Comparison of ENCODE assay signal across 14 mouse cellular contexts in genomic region chr7:102345893-102346292, GRCm38 (mm10).
A peak's percentile ranks its signal among the peaks of the same experiment; 100 is the strongest.
DNase-seq lines count a peak whose midpoint lies in the region; ATAC-seq and TF ChIP-seq lines count a peak whose summit lies in the region.
"Had no signal": no experiment of that assay in that cellular context is flagged by ENCODE, and none has a peak within 500 bp of the region (broad histone marks: within the 10 kb centered on the region; RNA-seq: fewer than 3 reads in every experiment).

No protein-coding gene starts in this region.

- no peak overlapping the region for H3K4me2 ChIP-seq in limb, embryonic 14.5 days (replicated peaks; ENCODE audit: low read depth, low read length, severe bottlenecking)
- no peak overlapping the region for H3K4me2 ChIP-seq in stomach, embryonic 16.5 days (ENCODE audit: low read depth, low read length)
- H3K4me2 ChIP-seq: intestine, embryonic 15.5 days; liver, embryonic 11.5 days had no signal

- 48% methylated on average over 2 of the region's 2 CpGs for WGBS in limb, embryonic 14.5 days
- 86% methylated on average over 2 of the region's 2 CpGs for whole genome bisulfite sequencing in limb, embryonic 10.5 days
- WGBS in stomach, embryonic 16.5 days = 38% methylated on average over 2 of the region's 2 CpGs
- WGBS in forebrain, embryonic 10.5 days = 73% methylated on average over 2 of the region's 2 CpGs

- no peaks in the 10 kb centered on the region for H3K9me3 ChIP-seq in limb, embryonic 14.5 days (ENCODE audit: control insufficient read depth, low read length)
- no peaks in the 10 kb centered on the region for H3K9me3 ChIP-seq in limb, embryonic 10.5 days (replicated peaks)
- H3K9me3 ChIP-seq in stomach, embryonic 16.5 days (replicated peaks; ENCODE audit: control insufficient read depth, low read length) = no peaks in the 10 kb centered on the region
- H3K9me3 ChIP-seq in forebrain, embryonic 10.5 days = no peaks in the 10 kb centered on the region
- H3K9me3 ChIP-seq: G1E; intestine, embryonic 15.5 days; megakaryocyte, embryonic 14.5 days had no signal

- H3K4me1 ChIP-seq in limb, embryonic 14.5 days (ENCODE audit: control insufficient read depth, insufficient read depth, low read length) = 0 out of 2 replicates have a peak, but pooled peaks cover 4% of the 10 kb centered on the region
- no peaks in the 10 kb centered on the region for H3K4me1 ChIP-seq in limb, embryonic 10.5 days
- peaks cover 8% of the 10 kb centered on the region; the same call in 1 of the 2 replicates for H3K4me1 ChIP-seq in stomach, embryonic 16.5 days (ENCODE audit: control insufficient read depth, insufficient read depth, low read length)
- peaks cover 3% of the 10 kb centered on the region; the same call in 1 of the 2 replicates for H3K4me1 ChIP-seq in forebrain, embryonic 10.5 days
- H3K4me1 ChIP-seq: intestine, embryonic 15.5 days had no signal

- H3K36me3 ChIP-seq in limb, embryonic 14.5 days (ENCODE audit: control insufficient read depth, insufficient read depth, low read length) = no peaks in the 10 kb centered on the region
- H3K36me3 ChIP-seq in limb, embryonic 10.5 days = no peaks in the 10 kb centered on the region
- H3K36me3 ChIP-seq in stomach, embryonic 16.5 days (ENCODE audit: control insufficient read depth, insufficient read depth, low read length) = no peaks in the 10 kb centered on the region
- no peaks in the 10 kb centered on the region for H3K36me3 ChIP-seq in forebrain, embryonic 10.5 days (replicated peaks)
- H3K36me3 ChIP-seq: G1E; intestine, embryonic 15.5 days had no signal

- no peak for ATAC-seq in limb, embryonic 14.5 days (ENCODE audit: low FRiP score, low read depth)
- no peak; the same call in 1 of the 2 replicates for ATAC-seq in stomach, embryonic 16.5 days (ENCODE audit: insufficient read depth, low FRiP score)
- ATAC-seq: forebrain, embryonic 14.5 days; intestine, embryonic 15.5 days had no signal

- H3K27me3 ChIP-seq in limb, embryonic 14.5 days (ENCODE audit: control insufficient read depth, insufficient read depth, low read length) = no peaks in the 10 kb centered on the region
- no peaks in the 10 kb centered on the region for H3K27me3 ChIP-seq in limb, embryonic 10.5 days (ENCODE audit: low read depth, poor library complexity, severe bottlenecking)
- H3K27me3 ChIP-seq in stomach, embryonic 16.5 days (ENCODE audit: control insufficient read depth, insufficient read depth, low read length) = no peaks in the 10 kb centered on the region
- H3K27me3 ChIP-seq in forebrain, embryonic 10.5 days (ENCODE audit: poor library complexity, severe bottlenecking) = no peaks in the 10 kb centered on the region
- H3K27me3 ChIP-seq: intestine, embryonic 15.5 days; megakaryocyte, embryonic 14.5 days had no signal

- no peak for TF ChIP-seq POLR2A in limb, embryonic 14.5 days (IDR thresholded peaks at IDR 0.05; ENCODE audit: borderline replicate concordance, extremely low read depth, insufficient read depth, insufficient read length)

- no peak overlapping the region for H3K9ac ChIP-seq in limb, embryonic 14.5 days (ENCODE audit: low read depth, low read length, severe bottlenecking)
- H3K9ac ChIP-seq in stomach, embryonic 16.5 days (ENCODE audit: low read length) = no peak overlapping the region
- H3K9ac ChIP-seq: intestine, embryonic 15.5 days had no signal

- no peak overlapping the region for H3K4me3 ChIP-seq in limb, embryonic 14.5 days (replicated peaks; ENCODE audit: low read length)
- H3K4me3 ChIP-seq in limb, embryonic 10.5 days = no peak overlapping the region
- H3K4me3 ChIP-seq in stomach, embryonic 16.5 days (replicated peaks; ENCODE audit: low read length) = no peak overlapping the region
- H3K4me3 ChIP-seq in forebrain, embryonic 10.5 days = no peak overlapping the region
- H3K4me3 ChIP-seq: intestine, embryonic 15.5 days; megakaryocyte, embryonic 14.5 days; myocyte had no signal

- DNase-seq in adrenal gland, postnatal 14 days = peak; percentile 26
- DNase-seq in adrenal gland, adult 2 months = no peak
- DNase-seq in limb, embryonic 14.5 days (ENCODE audit: low spot score) = peak; percentile 14
- no peak for DNase-seq in limb, embryonic 10.5 days (ENCODE audit: low spot score)
- peak; percentile 57 for DNase-seq in kidney, postnatal 14 days
- no peak for DNase-seq in forebrain, embryonic 10.5 days (ENCODE audit: extremely low spot score, low spot score)
- DNase-seq in urinary bladder, postnatal 25 days (ENCODE audit: low spot score) = no peak

- H3K27ac ChIP-seq in limb, embryonic 14.5 days (replicated peaks; ENCODE audit: low read depth, low read length) = no peak overlapping the region
- no peak overlapping the region for H3K27ac ChIP-seq in limb, embryonic 10.5 days
- H3K27ac ChIP-seq in stomach, embryonic 16.5 days (ENCODE audit: low read length) = peak overlapping the region; percentile 47
- H3K27ac ChIP-seq in forebrain, embryonic 10.5 days = no peak overlapping the region
- H3K27ac ChIP-seq: intestine, embryonic 15.5 days had no signal

Comparison
In these comparisons a context has a peak if more than half of its experiments do, and no peak if none do; other contexts are left out.
1. DNase-seq: peak in adrenal gland, postnatal 14 days (single experiment), limb, embryonic 14.5 days (single experiment) and kidney, postnatal 14 days (single experiment); none in adrenal gland, adult 2 months (single experiment), limb, embryonic 10.5 days (single experiment), forebrain, embryonic 10.5 days (single experiment) and urinary bladder, postnatal 25 days (single experiment).